In the genomic region with DNA sequence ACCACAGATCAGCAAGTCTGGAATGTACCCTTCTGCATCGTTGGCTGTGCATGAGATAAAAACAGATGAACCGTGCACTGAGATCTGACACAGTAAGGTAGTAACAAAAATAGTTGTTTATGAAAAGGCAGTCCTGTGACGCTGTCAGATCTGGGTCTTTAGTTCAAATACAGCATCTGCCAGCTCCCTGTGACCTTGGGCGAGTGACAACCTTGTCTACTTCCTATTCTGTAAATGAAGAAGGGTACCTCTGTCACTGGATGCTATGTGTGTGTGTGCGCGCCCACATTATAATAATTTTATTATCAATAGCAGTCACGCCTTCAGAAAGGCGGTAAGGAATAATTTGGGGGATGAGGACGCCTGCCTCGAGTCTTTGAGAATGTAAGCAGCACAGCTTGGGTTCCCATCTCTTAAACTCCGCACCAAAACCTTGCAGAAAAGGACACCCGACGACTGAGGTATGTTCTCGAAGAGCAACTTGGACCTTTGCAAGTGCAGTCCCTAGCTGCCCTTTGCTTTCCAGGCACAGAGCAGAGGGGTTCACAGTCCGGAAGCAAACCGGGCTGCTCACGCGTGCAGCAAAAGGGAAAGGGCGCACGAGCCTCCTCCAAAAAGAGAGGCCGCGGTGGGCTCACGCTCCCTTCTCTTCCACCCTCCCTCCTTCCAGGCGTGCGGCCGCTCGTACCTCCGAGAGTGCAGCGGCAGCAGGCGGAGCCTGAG, we compare ENCODE assay signal across 8 mouse cellular contexts. TPM values are rescaled to one million over a fixed set of nuclear protein-coding genes. Genes with fewer than 3 reads are reported as not detected.
DNase-seq lines count a peak whose midpoint lies in the region; ATAC-seq and TF ChIP-seq lines count a peak whose summit lies in the region.

No protein-coding gene starts in this region.

- no peaks in the 10 kb centered on the region for H3K27me3 ChIP-seq in midbrain, embryonic 11.5 days (ENCODE audit: control insufficient read depth, insufficient read depth, low read length)

- peak; percentile 58 for ATAC-seq in inflammation-experienced regulatory T-cells, adult 6 months
- peak; percentile 85 for ATAC-seq in midbrain, embryonic 11.5 days (ENCODE audit: low FRiP score)

- no peak for DNase-seq in left cerebral cortex, adult 2 months (ENCODE audit: extremely low spot score in 1 of 2, low spot score in 2 of 2)
- no peak for DNase-seq in left cerebral cortex, adult 9 months (ENCODE audit: low spot score in 2 of 2)
- peak; percentile 18 for DNase-seq in c-Kit-positive CD71-positive TER-119-positive erythroid progenitor cells, embryonic 14.5 days (ENCODE audit: low spot score)
- no peak for DNase-seq in midbrain, embryonic 11.5 days (ENCODE audit: low spot score, missing footprints)
- no peak for DNase-seq in gastrocnemius, postnatal 14 days
- no peak for DNase-seq in cerebellum, postnatal 36 days
- no peak for DNase-seq in layer of hippocampus, adult 9-10 months (ENCODE audit: low spot score)

- peaks cover 10% of the 10 kb centered on the region for H3K4me1 ChIP-seq in midbrain, embryonic 11.5 days (ENCODE audit: control insufficient read depth, insufficient read depth, low read length)

- 3% methylated on average over 30 of the region's 30 CpGs for WGBS in midbrain, embryonic 11.5 days

- H3K36me3 ChIP-seq in midbrain, embryonic 11.5 days (ENCODE audit: control insufficient read depth, insufficient read depth, low read length) = peaks cover 16% of the 10 kb centered on the region; the same call in 1 of the 2 replicates

- H3K4me3 ChIP-seq in left cerebral cortex, adult 2 months = peak overlapping the region; percentile 95
- H3K4me3 ChIP-seq in midbrain, embryonic 11.5 days (ENCODE audit: low read depth, low read length) = peak overlapping the region; percentile 87

- peak overlapping the region; percentile 74 for H3K4me2 ChIP-seq in midbrain, embryonic 11.5 days

- peak overlapping the region; percentile 92 for H3K27ac ChIP-seq in left cerebral cortex, adult 2 months
- H3K27ac ChIP-seq in midbrain, embryonic 11.5 days (ENCODE audit: low read depth, low read length) = peak overlapping the region; percentile 72

- H3K9ac ChIP-seq in midbrain, embryonic 11.5 days (ENCODE audit: low read length) = peak overlapping the region; percentile 93

- no peaks in the 10 kb centered on the region for H3K9me3 ChIP-seq in midbrain, embryonic 11.5 days (ENCODE audit: control insufficient read depth, low read length)

- intact Hi-C loops in left cerebral cortex, adult 2 months (cut with DNase I) = no loop called here
- intact Hi-C loops in gastrocnemius, postnatal 14 days (cut with DNase I; ENCODE audit: low total_unique reads) = no loop called here

- TF ChIP-seq CTCF in left cerebral cortex, adult 2 months (IDR thresholded peaks at IDR 0.05) = no peak

RNA-seq across cellular contexts. Expression of gene Ptcd2, which starts 0.5 kb away (rescaled TPM):
- 10 to 100 TPM; 33.3 to 34.5 TPM for total RNA-seq in left cerebral cortex, adult 2 months (2021)
- polyA plus RNA-seq in inflammation-experienced regulatory T-cells, adult 6 months (2017; shearing (Covaris generic)) = 10 to 100 TPM; 52.3 to 62.0 (median 56.7) TPM
- polyA plus RNA-seq in midbrain, embryonic 11.5 days (2014; fragmentation: Nextera tagmentation; extraction: Ambion mirVana) = 54.1 and 55.9 TPM in 2 replicates
- 10 to 100 TPM; 22.8 to 25.0 TPM for total RNA-seq in gastrocnemius, postnatal 14 days (2021)

RNA-seq across cellular contexts. Expression of gene Mrps27, which starts 0.5 kb away (rescaled TPM):
- 10 to 100 TPM; 25.1 to 28.3 TPM for total RNA-seq in left cerebral cortex, adult 2 months (2021)
- 10 to 100 TPM; 18.6 to 40.0 (median 25.5) TPM for polyA plus RNA-seq in inflammation-experienced regulatory T-cells, adult 6 months (2017; shearing (Covaris generic))
- polyA plus RNA-seq in midbrain, embryonic 11.5 days (2014; fragmentation: Nextera tagmentation; extraction: Ambion mirVana) = 60.1 and 64.1 TPM in 2 replicates
- total RNA-seq in gastrocnemius, postnatal 14 days (2021) = 10 to 100 TPM; 26.4 to 29.3 TPM
